Mouse (Mus musculus): ENCODE data around the gene Trim46. TPM values are rescaled to one million over a fixed set of nuclear protein-coding genes. Genes with fewer than 3 reads are reported as not detected.

Trim46 gene
- total RNA-seq, 2 experiments from 2014 or later, result 83.1 to 86.0 TPM

DNA sequence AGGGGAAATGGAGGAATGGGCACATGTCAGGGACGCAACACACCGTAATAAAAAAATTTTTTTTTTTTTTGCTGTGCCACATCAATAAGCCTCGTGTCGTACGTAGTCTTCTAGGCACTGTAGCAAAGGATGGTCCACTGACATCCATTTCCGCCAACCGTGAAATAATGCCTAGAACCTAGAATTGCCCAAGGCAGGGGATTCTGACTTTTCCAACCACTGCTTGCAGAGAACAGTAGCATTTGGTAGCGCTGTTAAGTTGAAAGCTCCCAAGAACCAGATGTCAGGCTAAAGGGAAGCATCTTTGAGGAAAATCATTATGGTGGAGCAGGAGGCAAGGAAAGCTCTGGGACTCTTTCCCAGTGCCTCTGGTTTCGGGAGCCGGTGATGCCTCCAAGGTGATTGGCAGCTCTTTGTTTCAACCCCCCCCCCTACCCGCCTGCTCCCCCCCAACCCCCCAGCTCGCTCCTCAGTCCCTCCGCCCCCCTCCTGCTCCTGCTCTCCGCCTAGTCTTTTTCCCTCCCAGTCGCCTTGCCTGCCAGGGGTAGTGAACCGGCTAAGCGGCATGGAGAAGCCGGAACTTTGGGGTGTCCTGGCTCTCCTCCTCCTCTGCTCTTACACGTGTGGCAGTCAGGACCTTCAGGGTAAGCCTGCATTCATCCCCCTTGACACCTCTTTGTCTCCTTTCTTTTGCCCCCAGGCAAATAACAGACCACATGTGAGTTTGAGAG is 31.3 kb downstream of the Trim46 start, which contains the start of gene Thbs3:
Thbs3 (plus strand) TSS at position 500 of the 731 bp plus-strand sequence.
- peak in 1 of 2 experiments; percentile 36 for DNase-seq (ENCODE audit: low spot score in 2 of 2)

DNA sequence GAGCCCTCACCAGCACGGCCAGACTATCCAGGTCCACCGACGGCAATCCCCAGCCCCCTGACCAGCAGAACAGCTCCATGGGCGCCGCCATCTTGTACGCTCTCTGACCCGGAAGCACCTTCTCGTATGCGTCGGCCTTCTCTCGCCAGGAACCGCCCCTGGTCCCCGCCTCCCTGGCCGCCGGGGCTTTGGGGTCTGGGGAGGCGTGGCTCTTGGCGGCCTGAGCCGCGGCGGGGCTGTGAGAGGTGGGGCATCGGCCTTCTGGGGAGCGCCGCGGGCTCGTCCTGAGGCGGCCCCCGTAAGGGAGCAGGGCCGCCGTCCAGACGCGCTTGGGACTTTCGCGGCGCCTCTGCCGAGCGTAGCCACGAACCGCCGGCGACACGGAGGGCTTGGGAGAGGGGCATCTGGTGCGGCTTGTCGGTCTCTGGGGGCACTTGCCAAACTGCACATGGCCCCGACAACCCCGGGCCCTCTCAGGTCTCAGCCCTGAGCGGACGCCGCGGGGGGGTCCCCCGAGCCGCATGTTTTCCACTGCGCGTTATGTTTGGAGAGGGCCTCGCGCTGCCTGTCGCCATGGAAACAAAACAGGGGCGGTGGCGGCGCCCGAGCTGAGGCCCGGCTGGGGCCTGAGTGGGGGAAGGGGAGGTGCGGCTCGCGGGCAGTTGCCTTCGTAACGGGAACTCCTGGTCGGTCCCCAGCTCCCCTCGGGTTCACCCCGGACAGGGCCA is 32.1 kb downstream of the Trim46 start:
- peak; percentile 90 to 94 for DNase-seq (ENCODE audit: low spot score in 2 of 2)

DNA sequence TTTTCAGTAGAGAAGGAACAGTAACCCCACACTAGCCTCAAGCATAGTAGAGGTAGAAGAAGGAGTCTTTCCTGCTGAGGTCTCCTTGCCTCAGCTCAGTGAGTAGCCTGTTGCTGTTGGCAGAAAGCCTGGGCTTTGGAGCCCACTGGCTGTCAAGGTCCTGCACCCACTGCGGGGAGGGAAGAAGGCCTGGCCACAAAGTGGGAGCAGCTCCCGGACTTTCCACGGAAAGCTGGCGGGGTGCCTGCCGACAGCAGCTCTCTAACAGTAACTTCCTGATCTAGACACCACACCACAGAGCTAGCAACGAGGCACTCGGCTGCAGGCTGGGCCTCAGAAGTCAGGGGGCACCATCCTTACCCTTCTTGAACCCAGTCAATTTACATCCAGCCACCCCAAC is 35.4 kb downstream of the Trim46 start:
- DNase-seq (ENCODE audit: low spot score in 2 of 2), result no peak

DNA sequence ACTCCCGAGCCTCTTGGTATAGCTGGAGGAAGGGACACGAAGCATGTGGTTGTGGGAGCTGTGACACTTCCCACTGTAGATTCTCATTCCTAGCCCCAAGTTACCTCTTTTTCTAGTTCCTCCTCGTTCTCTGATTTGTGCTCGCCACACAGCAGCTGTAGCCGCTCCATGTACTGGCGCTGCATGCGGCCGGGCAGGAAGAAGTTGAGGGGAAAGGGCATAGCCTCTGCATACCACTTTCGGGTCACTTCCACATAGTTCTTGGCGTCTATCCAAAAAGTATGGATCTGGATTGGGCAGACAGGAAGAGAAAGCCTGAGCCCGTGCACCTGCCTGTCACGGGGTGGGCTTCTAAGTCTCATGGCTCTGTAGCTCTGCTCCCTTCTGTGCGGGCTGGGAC is 35.9 kb downstream of the Trim46 start:
- DNase-seq (ENCODE audit: low spot score in 2 of 2), result no peak

DNA sequence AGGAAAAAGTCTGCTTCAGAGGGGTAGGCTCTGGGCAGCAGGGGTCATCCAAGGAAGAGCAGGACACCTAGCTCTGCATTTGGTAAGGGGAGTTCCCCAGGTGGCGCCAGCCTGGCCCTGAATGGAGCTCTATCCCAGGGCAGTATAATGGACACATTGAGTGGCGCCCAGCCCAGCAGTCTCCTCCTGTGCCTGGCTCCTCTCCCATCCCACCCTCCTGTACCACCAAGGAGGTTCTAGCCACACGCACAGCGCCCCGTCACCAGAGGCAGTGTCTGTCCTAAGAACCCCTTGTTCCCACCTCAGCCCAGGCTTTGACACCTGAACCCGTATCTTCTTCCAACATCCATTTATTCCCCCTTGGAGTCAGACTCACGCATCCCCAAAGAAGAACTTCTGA is 36.4 kb downstream of the Trim46 start:
- no peak for DNase-seq (ENCODE audit: low spot score in 2 of 2)

DNA sequence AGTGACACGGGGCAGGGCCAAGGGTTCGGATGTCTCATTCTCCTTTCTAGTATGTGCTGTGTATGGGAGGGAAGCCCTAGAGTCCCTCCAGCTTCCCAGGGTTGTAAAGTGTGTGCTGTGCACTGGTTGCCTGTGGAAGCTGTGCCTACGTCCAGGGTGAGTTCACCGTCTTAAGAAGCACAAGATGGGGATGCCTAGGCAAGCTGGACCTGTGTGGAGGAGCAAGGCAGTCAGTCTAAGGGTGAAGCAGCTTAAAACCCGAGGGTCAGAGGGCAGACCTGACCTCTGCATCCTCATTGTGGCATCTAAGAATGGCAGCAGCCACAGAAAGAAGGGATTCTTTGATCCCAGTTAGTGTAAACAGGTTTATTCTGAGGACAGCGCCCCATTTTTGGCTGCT is 37.4 kb downstream of the Trim46 start:
- no peak for DNase-seq (ENCODE audit: low spot score in 2 of 2)

DNA sequence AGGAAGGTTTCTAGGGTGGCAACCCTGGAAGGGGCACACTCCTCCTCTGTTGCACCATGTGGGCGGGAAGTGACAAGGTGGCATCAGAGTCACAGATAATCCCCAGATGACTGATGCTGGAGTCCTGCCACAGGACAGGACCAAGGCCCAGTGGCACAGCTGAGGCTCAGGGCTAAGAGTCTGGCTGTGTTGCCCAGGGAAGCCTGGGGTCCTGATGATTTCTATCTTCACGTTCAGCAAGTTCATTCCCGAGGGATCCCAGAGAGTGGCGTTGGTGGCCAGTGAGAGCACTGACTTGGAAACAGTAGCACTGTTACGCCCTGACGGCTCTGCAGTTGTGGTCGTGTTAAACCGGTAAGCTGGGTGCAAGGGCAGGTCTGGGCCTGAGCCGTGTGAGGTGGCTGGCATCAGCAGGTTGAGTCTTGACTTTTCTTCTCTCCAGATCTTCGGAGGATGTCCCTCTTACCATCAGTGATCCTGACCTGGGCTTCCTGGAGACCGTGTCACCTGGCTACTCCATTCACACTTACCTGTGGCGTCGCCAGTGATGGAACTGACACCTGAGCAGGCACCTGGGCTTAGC is 37.9 kb downstream of the Trim46 start:
- no peak for DNase-seq (ENCODE audit: low spot score in 2 of 2)

DNA sequence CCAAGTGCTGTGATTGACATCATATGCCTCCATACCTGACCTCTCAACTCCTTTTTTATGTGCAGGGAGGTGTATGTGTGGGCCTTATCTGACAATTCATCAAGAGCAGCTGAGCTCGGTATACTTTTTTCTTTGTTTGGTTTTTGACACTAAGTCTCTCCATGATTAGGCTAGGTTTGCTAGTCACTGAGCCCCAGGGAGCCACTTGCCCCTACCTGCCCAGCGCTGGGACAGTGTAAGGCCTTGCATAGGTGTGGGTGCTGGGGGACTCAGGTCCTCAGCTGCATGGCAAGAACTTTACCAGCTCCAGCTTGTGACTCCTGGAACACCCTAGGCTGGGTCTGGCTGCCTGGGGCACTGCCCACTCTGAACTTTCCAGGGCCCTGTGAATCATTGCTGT is 39.4 kb downstream of the Trim46 start:
- no peak for DNase-seq (ENCODE audit: low spot score in 2 of 2)

DNA sequence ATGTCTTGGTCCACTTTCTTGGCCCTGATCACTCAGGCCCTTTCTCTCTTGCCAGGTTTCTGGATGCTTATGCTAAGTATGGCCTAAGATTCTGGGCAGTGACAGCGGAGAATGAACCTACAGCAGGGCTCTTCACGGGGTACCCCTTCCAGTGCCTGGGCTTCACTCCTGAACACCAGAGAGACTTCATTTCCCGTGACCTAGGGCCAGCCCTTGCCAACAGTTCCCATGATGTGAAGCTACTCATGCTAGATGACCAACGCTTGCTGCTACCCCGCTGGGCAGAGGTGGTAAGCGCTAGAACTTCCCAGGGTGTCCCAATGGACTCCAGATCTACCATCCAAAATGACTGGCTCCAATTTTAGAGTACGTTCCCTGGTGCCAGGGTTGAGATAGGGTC is 40.0 kb downstream of the Trim46 start:
- DNase-seq (ENCODE audit: low spot score in 2 of 2), result no peak

DNA sequence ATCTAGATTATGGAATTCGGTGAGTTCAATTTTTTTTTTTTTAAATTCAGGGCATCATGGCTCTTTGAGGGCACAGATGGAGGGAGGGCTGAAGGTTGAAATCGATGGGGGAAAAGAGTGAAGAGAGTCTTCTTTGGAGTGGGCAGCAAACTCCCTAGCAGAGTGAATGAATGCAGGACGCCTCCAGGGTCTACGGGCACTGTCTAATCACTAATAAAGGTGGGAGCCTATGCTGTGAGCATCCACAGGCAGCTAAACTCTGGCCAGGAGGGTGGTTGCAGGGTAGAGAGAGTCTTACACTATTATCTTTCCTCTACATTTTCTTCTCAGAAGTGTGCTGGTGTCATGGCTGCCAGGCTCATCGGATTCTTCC is 43.0 kb downstream of the Trim46 start:
- no peak for DNase-seq (ENCODE audit: low spot score in 2 of 2)

DNA sequence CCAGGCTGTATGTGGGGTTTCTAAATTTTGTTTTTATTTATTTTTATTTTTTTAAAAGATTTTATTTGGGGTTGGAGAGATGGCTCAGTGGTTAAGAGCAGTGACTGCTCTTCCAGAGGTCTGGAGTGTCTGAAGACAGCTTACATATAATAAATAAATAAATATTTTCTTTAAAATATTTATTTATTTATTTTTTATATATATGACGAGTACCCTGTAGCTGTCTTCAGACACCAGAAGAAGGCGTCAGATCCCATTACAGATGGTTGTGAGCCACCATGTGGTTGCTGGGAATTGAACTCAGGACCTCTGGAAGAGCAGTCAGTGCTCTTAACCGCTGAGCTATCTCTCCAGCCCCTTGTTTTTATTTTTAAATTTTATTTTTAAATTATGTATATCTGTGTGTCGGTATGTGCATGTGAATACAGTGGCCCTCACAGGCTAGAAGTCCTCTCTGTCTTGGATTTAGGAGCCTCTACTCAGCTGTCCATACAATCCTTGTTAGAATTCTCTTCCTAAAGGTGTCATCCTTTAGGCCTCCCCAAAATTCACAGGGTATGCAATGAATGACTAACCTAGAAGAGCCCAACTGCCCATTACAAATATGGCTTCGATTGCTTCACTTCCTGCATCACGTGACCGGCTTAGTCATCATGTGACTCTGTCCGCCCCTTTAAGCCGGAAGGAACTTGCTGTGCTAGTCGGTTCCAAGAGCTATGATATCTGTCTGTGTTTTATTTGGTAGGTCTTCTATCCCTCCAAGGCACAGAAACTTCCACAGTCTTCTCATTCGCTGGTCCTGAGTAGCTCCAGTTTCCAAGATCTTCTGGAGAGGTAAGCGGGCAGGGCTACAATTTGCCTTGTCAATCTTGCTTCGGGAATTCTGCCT is 43.6 kb downstream of the Trim46 start, which contains the start of gene Gba:
Gba (plus strand) TSS at position 676 of the 889 bp plus-strand sequence.
- peak; percentile 71 to 94 for DNase-seq (ENCODE audit: low spot score in 2 of 2)

DNA sequence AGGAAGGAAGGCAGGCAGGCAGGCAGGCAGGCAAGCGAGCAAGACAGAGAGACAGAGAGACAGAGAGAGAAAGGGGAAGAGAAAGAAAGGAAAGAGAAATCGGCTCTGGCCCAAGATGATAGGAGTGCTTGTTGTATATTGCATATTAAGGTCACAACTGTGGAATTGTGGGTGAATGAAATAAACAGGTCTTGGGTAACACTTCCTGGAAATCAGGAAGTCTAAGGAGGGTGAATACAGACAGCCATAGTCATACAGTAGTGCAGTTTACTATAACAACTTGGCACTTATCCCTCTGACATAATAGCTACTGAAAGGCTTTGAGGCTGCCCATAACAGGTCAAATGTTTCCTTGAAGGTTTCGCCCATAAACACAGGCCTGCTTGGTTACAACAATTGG is 46.3 kb downstream of the Trim46 start:
- DNase-seq (ENCODE audit: low spot score in 2 of 2), result no peak

DNA sequence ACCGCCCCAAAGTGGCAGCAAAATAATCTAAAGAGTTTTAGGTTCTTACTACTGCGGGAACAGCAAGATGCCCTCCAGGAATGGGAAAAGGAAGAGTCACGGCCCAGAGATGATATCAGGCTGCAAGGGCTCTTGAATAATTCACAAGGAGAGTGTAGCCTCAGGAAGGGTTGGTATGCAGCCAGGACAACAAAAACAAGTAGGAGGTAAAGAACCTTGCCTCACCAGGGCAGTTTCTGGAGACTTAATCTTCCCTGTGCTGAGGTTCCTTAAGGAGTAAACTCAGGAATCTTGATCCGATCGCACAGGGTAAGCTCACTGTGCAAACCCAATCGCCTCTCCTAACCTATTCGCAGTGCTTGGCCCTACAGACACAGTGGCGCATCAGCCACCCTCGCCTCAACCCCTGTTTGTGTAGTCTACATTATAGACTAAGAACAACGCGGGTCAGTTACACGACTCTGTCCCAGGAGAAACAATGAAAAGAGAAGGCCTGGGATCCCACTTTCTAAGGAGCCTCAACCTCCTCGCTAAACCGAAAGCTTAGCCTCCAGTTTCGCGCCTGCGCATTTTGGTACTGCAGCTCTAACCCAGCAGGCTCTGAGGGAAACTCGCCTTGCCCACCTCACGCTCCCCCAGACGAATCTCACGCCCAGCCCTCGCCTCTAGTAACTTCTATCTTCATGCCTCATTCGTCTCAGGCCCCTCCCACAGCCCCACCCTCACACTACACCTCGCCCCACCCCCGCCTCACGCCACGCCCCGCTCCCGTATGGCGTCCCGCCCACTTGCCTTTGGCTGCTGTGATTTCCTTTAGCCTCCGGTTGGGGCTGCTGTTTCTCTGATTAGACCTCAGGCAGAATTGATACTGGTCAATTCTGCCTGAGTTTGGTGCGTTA is 49.9 kb downstream of the Trim46 start:
- peak; percentile 77 to 87 for DNase-seq (ENCODE audit: low spot score in 2 of 2)

DNA sequence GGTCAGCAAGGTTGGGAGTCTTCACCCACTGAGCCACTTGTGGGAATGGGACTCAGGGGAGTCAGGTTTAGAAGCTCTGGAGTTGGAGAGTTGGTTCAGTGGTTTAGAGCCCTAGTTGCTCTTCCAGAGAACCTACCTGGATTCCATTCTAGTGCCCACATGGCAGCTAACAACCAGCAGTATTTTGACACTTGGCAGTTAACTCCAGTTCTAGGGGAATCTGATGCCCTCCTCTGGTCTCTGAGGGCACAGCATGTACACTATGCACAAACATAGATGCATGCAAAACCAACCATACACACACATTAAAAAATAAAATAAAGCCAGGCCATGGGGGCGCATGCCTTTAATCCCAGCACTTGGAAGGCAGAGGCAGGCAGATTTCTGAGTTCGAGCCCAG is 52.3 kb downstream of the Trim46 start:
- DNase-seq (ENCODE audit: low spot score in 2 of 2), result no peak

DNA sequence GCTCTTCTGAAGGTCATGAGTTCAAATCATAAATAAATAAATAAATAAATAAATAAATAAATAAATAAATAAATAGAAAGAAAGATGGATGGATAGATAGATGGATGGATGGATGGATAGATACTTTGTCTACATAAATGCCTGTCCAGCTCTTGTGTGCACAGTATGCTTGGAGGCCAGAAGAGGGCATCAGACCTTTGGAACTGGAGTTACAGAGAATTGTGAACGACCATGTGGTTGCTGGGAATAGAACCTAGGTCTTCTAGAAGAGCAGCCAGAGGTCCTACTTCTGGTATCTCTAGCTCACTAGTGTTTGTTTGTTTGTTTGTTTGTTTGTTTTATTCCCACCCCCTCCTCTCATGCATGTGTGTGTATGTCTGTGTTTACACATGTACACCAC is 52.8 kb downstream of the Trim46 start:
- DNase-seq (ENCODE audit: low spot score in 2 of 2), result no peak

DNA sequence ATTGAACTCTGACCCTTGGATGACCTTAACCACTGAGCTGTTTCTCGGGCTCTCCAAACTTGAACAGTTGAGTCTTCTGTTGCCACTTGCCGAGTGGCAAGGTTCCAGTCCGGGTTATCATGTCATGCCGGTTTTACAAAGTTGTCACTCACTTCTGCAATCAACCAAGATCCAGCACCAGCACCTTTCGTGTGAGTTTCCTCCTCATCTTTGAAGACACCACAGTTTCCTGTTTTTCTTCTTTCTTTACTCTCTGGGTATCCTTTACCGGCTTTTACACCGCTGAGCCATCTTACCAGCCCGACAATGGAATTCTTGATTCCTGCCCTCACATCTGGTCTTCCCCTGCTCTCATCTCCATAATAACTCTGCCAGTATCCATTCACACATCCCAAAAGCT is 55.7 kb downstream of the Trim46 start:
- no peak for DNase-seq (ENCODE audit: low spot score in 2 of 2)

DNA sequence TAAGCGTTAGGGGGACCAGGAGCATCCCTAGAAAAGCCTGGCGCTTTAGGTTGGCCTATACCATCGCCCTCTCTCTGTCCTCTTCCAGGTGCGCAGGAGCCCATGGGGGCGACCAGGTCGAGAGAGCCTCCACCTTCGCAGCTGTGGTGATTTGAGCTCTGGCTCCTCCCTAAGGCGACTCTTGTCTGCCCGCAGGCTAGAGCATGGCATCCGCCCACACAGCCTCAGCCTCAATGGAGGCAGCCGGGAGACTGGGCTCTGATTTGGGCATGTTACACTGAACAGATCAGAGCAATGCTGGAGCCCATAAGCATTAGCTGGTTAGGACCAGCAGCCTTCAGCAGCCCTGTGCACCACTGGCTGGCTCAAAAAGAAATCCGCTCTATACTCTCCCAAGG is 57.6 kb downstream of the Trim46 start:
- no peak for DNase-seq (ENCODE audit: low spot score in 2 of 2)

DNA sequence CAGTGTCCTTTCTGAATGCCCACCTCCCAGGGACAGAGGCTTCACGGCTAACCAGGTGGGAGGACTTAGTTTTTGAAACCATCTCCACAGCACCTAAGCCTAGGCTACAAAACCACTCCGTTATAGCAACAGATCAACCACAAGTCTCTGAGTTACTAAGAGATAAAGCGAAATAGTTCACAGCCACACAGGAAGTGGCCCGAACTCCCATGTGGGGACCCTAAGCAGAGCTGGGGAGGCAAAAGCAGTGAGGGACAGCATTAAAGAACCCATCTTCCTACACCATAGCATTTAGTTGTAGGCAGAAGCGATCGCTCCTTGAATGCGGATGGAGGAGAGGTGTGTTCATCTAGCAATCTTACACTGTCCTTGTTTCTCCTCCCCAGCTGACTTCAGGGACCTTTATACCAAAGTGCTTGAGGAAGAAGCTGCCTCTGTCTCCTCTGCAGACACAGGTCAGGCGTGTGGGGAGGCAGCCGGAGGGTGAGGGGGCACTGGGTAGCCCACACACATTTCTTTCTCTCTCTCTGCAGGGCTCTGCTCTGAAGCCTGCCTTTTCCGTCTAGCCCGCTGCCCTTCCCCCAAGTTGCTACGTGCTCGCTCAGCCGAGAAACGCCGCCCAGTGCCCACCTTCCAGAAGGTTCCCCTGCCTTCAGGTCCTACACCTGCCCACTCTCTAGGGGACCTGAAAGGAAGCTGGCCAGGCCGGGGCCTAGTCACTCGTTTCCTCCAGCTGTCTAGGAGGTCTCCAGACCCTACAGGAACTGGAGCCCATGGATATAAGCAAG is 58.2 kb downstream of the Trim46 start:
- no peak for DNase-seq (ENCODE audit: low spot score in 2 of 2)

DNA sequence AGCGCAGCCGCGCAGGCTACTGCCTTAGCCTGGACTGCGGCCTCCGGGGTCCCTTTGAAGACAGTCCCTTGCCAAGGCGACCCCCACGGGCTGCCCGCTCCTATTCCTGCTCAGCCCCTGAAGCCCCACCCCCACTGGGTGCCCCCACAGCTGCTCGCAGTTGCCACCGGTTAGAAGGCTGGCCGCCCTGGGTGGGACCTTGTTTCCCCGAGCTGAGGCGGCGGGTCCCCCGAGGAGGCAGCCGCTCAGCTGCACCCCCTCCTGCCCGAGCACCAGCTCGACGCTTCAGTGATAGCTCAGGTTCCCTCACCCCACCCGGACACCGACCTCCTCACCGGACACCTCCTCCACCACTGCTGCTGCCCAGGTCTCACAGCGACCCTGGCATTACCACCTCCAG is 58.9 kb downstream of the Trim46 start:
- no peak for DNase-seq (ENCODE audit: low spot score in 2 of 2)

Data from layer of hippocampus, adult 18-20 months (tissue).